Mouse (Mus musculus) cerebellum, postnatal 4 days (tissue): ENCODE measurements around the gene Rassf3.

Experiments used
- DNase-seq, 2 experiments: peaks; one replicate each; pipeline ENCODE4 v3.0.0; 2022; ENCODE audit warnings: low spot score in 2 of 2, mixed read lengths in 1 of 2

Gene Rassf3

DNA sequence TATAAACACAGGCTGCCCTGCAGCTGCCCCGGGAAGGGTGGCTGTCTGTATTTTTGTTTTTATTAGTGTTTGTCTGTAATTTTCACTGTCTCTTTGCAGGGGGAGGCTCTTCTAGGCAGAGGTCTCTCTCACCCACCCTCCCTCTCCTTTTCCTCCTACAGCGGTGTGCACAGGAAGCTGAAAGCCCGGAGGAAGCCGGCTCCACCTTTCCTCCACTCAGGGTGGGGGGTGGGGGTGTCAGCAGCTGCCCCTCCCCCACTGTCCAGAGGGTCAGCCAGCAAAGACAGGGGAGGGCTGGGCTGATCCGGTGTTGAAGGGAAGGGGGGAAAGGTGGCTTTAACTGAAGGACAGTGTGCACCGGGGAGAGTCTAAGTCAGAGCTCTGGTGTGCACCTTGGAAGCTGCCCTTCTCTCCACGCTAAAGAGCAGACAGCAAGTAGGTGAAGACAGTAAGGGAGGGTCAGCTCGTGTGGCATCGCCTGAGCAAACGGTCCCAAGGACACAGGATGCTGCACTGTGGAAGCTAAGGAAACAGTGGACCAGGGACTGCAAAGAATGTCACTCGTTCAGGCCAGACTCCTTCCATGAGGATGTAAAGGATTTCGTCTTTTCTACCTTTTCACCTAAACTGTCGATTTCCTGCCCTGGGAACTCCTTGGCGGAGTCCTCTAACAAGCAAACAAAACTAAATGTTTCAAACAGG is 46.0 kb downstream of the Rassf3 start:
- no peak for DNase-seq

DNA sequence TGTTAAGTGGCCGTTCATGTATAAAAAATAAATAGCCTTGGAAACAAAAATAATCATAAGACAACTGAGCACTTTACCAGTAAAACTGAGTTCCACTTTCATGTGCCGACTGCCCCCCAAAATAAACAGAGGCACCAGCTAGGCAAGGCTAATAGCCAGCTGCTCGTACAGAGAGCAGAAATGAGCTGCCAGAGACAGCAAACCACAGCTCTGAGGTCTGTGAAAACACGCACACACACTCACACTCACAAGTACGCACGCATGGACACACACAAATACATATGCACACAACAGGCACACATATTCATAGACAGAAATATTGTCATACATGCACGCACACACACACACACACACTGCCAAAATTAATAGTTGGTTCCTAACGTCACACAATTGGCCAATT is 46.6 kb downstream of the Rassf3 start:
- no peak for DNase-seq

DNA sequence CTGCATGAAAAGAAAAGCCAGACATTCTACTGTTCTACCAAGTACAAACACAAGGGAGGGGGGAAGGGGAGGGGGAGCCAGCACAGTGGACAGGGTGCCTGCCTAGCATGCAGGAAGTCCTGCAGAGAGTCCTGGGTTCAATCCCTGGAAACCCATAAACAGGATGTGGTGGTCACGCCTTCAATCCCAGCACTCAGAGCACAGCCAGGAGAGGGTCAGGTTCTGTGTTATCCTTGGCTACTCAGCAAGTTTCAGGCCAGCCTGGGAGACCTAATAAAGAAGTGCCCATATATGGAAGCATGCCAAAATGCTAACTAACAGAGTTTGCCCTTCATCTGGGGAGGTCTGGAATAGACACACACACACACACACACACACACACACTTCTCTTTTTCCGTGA is 47.1 kb downstream of the Rassf3 start:
- DNase-seq = no peak

DNA sequence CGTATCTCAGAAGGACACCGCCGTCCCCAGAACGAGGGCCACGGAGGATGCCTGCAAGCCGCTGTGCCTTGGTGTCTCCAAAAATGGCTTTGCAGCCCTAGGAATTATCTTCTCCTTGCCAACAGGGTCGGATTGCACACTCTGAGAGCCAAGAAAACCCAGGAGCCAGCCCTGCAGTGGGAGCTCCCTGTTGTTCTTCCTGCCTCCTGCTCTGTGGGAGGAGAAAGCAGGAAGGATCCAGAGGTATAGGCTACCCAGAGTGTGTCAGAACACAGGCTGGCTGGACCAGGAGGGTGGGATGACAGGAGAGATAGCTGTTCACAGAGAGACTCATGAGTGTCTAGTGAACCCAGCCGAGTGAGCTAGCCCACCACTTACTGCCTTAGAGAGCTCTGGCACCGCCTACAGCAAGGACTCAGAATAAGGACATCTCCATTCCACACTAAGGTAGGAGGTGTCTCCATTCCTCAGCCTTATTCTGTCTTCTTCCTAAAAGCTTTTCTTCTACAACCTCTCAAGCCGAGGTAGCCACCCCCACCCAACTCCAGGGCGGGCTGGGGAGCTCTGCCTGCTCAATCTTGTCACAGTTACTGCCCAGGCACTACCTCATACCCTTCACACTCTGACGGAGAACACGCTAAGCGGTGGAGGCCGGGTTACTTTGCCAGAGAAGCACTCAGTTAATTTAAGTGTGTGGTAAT is 48.0 kb downstream of the Rassf3 start:
- no peak for DNase-seq

- DNase-seq = peak in 1 of 2 experiments; percentile 56
Observed at GRCm38 (mm10) chr10:121427136-121427535, 49.0 kb downstream of the Rassf3 start.

DNA sequence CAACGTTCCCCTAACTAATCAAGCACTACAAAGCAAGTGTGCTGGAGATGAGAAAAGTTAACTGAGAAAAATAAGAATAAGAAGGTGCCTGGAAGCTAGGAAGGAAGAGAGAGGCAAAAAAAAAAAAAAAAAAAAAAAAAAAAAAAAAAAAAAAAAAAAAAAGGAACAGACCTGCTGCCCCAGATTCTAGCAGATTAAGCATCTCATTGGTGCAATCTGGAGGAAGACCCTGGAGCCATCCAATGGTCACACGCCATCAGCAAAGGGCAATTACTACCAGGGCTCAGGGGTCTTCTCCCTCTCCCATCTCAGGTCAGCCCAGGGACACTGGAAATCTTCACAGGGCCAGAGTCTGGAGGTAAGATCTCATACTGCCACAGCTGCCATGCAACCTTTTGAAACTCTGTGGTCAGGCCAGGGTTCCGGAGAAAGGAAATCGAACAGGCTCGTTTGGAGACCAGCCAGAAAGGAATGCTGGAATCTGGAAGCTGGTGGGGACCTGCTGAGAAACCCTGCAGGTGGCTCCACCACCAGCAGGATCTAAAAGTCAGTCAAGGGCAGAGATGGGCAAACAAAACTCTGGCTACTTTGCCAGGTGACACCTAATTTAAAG is 49.6 kb downstream of the Rassf3 start:
- no peak for DNase-seq

GRCm38 (mm10) chr10:121425506-121426025 is 50.6 kb downstream of the Rassf3 start:
- DNase-seq = no peak

- no peak for DNase-seq
Observed at GRCm38 (mm10) chr10:121425079-121425478, 51.1 kb downstream of the Rassf3 start.

DNA sequence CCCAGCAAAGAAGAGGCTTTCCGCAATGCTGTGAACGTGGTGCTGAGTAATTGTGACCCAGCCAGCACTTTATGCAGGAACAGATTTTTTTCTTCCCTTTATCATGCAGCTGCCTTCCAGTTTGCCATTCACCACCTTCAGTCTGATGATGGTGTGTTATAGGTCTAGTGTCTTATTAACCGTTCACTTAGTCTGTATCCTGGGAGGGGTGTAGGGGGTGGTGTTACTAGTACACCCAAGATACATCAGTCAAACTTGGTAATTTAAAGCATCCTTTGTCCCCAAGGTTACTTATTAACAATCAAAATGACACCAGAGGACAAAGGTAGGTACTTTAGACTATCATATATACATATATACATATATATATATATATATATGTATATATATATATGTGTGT is 51.7 kb downstream of the Rassf3 start:
- DNase-seq = no peak

- peak in 1 of 2 experiments; percentile 69 for DNase-seq
Observed at GRCm38 (mm10) chr10:121423541-121424349, 52.4 kb downstream of the Rassf3 start.

GRCm38 (mm10) chr10:121422294-121422693 is 53.9 kb downstream of the Rassf3 start:
- DNase-seq = no peak

- no peak for DNase-seq
Observed at GRCm38 (mm10) chr10:121421657-121422290, 54.4 kb downstream of the Rassf3 start.

DNA sequence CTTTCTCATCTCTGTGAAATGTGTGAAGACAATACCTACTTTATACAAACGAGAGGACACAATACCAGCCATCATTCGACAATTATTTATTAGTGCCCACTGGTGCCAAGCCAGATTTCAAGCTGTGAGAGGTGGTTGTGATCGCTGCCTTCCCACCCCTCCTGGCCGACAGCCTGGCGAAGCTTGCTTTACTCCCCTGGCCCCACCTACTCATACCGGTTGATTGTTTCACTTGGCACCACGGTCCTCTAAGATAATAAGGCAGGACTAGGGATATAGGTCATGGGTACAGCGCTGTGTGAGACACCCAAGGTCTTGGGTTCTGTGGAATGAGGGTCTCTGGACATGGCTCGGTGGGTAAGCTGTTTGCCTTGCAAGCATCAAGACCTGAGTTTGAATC is 55.1 kb downstream of the Rassf3 start:
- no peak for DNase-seq

DNA sequence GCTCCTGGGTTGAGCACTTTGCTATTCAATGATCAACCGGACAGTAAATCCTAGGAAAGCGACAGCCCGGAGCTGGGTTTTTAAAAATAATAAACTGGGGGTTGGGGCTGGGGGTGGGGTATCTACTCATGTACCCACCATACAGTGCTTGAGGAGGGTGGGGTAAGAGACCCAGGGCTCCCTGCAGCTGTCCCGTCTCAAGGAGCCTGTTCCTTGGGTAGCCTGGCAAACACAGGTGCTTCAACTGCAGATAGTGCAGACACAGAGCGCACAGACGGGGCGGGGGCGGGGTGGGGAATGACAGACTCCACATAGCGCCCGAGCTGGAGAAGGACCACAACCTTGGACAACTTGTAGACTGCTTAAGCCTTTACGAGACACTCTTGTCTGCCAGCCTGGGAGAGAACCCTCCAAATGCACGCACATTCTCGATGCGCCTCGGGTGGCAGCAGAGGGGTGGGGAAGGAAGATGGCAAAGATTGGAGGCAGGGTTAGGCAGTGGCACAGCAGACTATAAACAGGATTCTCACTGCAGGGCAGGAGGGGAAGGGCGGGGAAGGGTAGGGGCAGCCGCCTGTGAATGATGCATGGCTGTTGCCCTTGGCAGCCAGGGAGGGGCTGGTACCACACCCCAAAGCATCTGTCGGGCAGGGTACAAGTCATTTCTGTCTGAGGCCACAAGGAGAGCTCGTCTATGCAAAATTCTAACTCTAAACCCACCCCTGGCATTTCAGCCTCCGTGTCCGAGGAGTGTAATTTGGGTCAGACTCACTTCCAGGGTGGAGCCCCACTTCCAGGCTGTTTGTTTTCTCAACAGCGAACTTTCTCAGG is 56.3 kb downstream of the Rassf3 start:
- DNase-seq = peak in 1 of 2 experiments; percentile 43

DNA sequence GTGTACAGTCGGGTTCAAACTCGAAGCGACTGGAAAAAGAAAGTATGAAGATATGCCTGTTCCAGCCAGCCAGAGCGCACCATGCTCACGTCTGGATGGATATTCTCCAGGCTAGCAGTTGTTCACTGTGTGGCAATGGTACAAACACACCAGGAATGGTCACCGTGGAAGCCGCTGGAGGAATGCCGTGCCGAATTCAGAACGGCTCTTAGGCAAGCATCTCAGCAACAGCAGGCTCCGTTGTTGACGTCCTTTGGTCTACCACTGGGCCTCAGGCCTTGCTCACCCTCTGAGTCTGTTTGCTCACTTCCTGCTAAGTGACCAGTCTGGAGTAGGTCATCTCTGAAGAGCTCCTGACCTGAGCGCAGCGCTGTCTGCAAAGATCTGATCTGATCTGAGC is 57.3 kb downstream of the Rassf3 start:
- DNase-seq = no peak

- DNase-seq = no peak
Observed at GRCm38 (mm10) chr10:121414127-121414526, 62.0 kb downstream of the Rassf3 start.

- no peak for DNase-seq
Observed at GRCm38 (mm10) chr10:121412824-121413223, 63.3 kb downstream of the Rassf3 start.

GRCm38 (mm10) chr10:121411721-121412455 is 64.3 kb downstream of the Rassf3 start:
- no peak for DNase-seq

DNA sequence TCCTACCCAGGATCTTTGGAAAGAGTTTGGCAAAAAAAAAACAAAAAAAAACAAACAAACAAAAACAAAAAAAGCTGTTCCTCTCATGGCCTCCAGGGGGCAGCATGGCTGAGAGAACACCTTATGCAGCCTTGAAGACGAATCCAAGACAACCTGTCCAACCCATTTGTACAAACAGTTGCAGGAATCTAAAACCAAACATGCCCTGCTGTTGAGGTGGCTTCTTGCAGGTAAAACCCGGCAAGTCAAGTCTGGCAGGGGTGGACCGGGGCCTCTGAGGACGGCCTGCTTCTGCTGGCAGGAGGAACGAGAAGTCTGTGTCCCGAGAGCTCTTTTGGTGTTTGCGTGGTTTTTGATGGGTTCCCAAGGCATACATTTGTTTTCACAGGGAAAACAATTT is 66.4 kb downstream of the Rassf3 start:
- DNase-seq = no peak

GRCm38 (mm10) chr10:121403946-121404345 is 72.2 kb downstream of the Rassf3 start:
- no peak for DNase-seq
